ENCODE assay signal across 23 mouse cellular contexts in the genomic region with DNA sequence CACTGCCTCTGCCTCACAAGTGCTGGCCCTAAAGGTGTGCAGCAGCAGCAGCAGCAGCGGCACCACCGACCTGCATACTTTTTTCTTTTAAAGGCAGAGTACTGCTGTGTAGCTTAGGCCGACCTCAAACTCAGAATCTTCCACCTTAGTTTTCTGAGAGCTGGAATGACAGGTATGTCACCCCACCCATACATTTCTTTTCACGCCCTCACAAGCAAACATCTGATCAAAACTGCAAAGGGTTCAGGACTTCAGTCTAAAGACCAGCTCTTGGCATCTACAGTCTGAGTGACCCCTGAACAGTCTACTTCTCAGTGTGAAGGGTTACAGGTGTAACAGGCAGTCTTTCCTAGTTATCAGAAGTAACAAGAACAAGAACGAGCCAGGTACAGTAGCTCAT. TPM values are rescaled to one million over a fixed set of nuclear protein-coding genes. Genes with fewer than 3 reads are reported as not detected.
A peak's percentile ranks its signal among the peaks of the same experiment; 100 is the strongest.
DNase-seq lines count a peak whose midpoint lies in the region; ATAC-seq and TF ChIP-seq lines count a peak whose summit lies in the region.
"Had no signal": no experiment of that assay in that cellular context is flagged by ENCODE, and none has a peak within 500 bp of the region (broad histone marks: within the 10 kb centered on the region; RNA-seq: fewer than 3 reads in every experiment).

No protein-coding gene starts in this region.

- H3K36me3 ChIP-seq in ES-Bruce4 (ENCODE audit: control insufficient read depth, insufficient read depth, low read length, poor library complexity, severe bottlenecking), result 0 out of 2 replicates have a peak, but pooled peaks cover 2% of the 10 kb centered on the region
- peaks cover 5% of the 10 kb centered on the region for H3K36me3 ChIP-seq in intestine, embryonic 16.5 days (ENCODE audit: control insufficient read depth, insufficient read depth, low read length)
- no peaks in the 10 kb centered on the region; the same call in 1 of the 2 replicates for H3K36me3 ChIP-seq in stomach, postnatal 0 days (ENCODE audit: control insufficient read depth, insufficient read depth, low read length)
- H3K36me3 ChIP-seq: embryonic facial prominence, embryonic 12.5 days had no signal

- peak overlapping the region; percentile 91 for H3K27ac ChIP-seq in ES-Bruce4 (ENCODE audit: insufficient read depth, low read length)
- H3K27ac ChIP-seq in intestine, embryonic 16.5 days (ENCODE audit: low read length), result peak overlapping the region; percentile 49
- H3K27ac ChIP-seq in stomach, postnatal 0 days (replicated peaks), result peak overlapping the region; percentile 65
- H3K27ac ChIP-seq: embryonic facial prominence, embryonic 12.5 days; heart, embryonic 13.5 days; liver, embryonic 14.5 days had no signal

- peaks cover 5% of the 10 kb centered on the region for H3K4me1 ChIP-seq in ES-Bruce4 (ENCODE audit: control insufficient read depth, insufficient read depth, low read length)
- H3K4me1 ChIP-seq in intestine, embryonic 16.5 days (ENCODE audit: control insufficient read depth, insufficient read depth, low read length), result peaks cover 26% of the 10 kb centered on the region
- H3K4me1 ChIP-seq in stomach, postnatal 0 days (replicated peaks; ENCODE audit: control insufficient read depth, insufficient read depth), result no peaks in the 10 kb centered on the region

- no peak for TF ChIP-seq POLR2A in ES-Bruce4 (IDR thresholded peaks at IDR 0.05; ENCODE audit: insufficient read depth, low read length)

- 64% methylated on average over 5 of the region's 5 CpGs for WGBS in intestine, embryonic 16.5 days
- WGBS in stomach, postnatal 0 days, result 56% methylated on average over 5 of the region's 5 CpGs

- 0 out of 2 replicates have a peak overlapping the region, but pooled peaks have one; percentile 23 for H3K9ac ChIP-seq in ES-Bruce4 (ENCODE audit: low read depth, poor library complexity, severe bottlenecking)
- peak overlapping the region; percentile 14; the same call in 1 of the 2 replicates for H3K9ac ChIP-seq in intestine, embryonic 16.5 days (ENCODE audit: low read depth, low read length)
- no peak overlapping the region for H3K9ac ChIP-seq in stomach, postnatal 0 days (ENCODE audit: low read length)
- H3K9ac ChIP-seq: embryonic facial prominence, embryonic 12.5 days; heart, embryonic 13.5 days; liver, embryonic 14.5 days; lung, embryonic 14.5 days had no signal

- H3K27me3 ChIP-seq in ES-Bruce4 (ENCODE audit: control insufficient read depth, insufficient read depth, low read length, poor library complexity, severe bottlenecking), result no peaks in the 10 kb centered on the region
- no peaks in the 10 kb centered on the region for H3K27me3 ChIP-seq in intestine, embryonic 16.5 days (replicated peaks; ENCODE audit: control insufficient read depth, insufficient read depth, low read length)
- H3K27me3 ChIP-seq in stomach, postnatal 0 days (ENCODE audit: control insufficient read depth, insufficient read depth, low read length), result no peaks in the 10 kb centered on the region
- H3K27me3 ChIP-seq: embryonic facial prominence, embryonic 12.5 days; heart, embryonic 13.5 days; Patski had no signal

- ATAC-seq in intestine, embryonic 16.5 days, result peak; percentile 37
- peak; percentile 11; the same call in 1 of the 2 replicates for ATAC-seq in stomach, postnatal 0 days (ENCODE audit: low FRiP score, low TSS enrichment)
- ATAC-seq: forebrain, embryonic 14.5 days; hindbrain, embryonic 16.5 days; Patski had no signal

- TF ChIP-seq EP300 in ES-Bruce4 (IDR thresholded peaks at IDR 0.05; ENCODE audit: insufficient read depth, low read depth, low read length), result no peak
- TF ChIP-seq EP300 in stomach, postnatal 0 days (optimal IDR thresholded peaks at IDR 0.05), result no peak

- intact Hi-C loops in left cerebral cortex, postnatal 25 days (cut with DNase I), result no loop called here

- no peak overlapping the region for H3K4me2 ChIP-seq in intestine, embryonic 16.5 days (ENCODE audit: low read depth, low read length)
- no peak overlapping the region for H3K4me2 ChIP-seq in stomach, postnatal 0 days (replicated peaks; ENCODE audit: low read depth)
- H3K4me2 ChIP-seq: embryonic facial prominence, embryonic 12.5 days; heart, embryonic 13.5 days; lung, embryonic 14.5 days had no signal

- no peaks in the 10 kb centered on the region for H3K9me3 ChIP-seq in ES-Bruce4 (replicated peaks; ENCODE audit: control insufficient read depth, insufficient read depth, low read length, poor library complexity, severe bottlenecking)
- no peaks in the 10 kb centered on the region for H3K9me3 ChIP-seq in intestine, embryonic 16.5 days (ENCODE audit: control insufficient read depth, low read length)
- no peaks in the 10 kb centered on the region for H3K9me3 ChIP-seq in stomach, postnatal 0 days (ENCODE audit: control insufficient read depth, low read length)
- H3K9me3 ChIP-seq: embryonic facial prominence, embryonic 12.5 days; heart, embryonic 13.5 days had no signal

- no peak for TF ChIP-seq CTCF in ES-Bruce4 (IDR thresholded peaks at IDR 0.05; ENCODE audit: low read depth, low read length)
- no peak for TF ChIP-seq CTCF in stomach, postnatal 0 days (IDR thresholded peaks at IDR 0.05; ENCODE audit: low read depth)

- no peak overlapping the region for H3K4me3 ChIP-seq in ES-Bruce4 (ENCODE audit: low read depth, low read length)
- H3K4me3 ChIP-seq in intestine, embryonic 16.5 days (ENCODE audit: low read length), result no peak overlapping the region
- H3K4me3 ChIP-seq in stomach, postnatal 0 days (ENCODE audit: low read depth, low read length), result no peak overlapping the region
- H3K4me3 ChIP-seq: embryonic facial prominence, embryonic 12.5 days; heart, embryonic 13.5 days had no signal

- peak; percentile 53 for DNase-seq in ES-CJ7 (ENCODE audit: low read depth, low spot score)
- peak; percentile 26 for DNase-seq in stomach, postnatal 0 days (ENCODE audit: low spot score)
- DNase-seq in right cerebral cortex, postnatal 10 days (ENCODE audit: low spot score in 2 of 2), result no peak
- DNase-seq in left cerebral cortex, postnatal 25 days (ENCODE audit: low spot score in 2 of 2), result no peak
- DNase-seq: adrenal gland, postnatal 25 days; B cell, adult 2 months; embryo, embryonic 11 days; heart, postnatal 10 days; kidney, postnatal 25 days; liver; lung, embryonic 14.5 days; midbrain, embryonic 14.5 days; right cerebral cortex, postnatal 14 days; thymus, adult 2 months; thymus, postnatal 36 days had no signal

RNA-seq across cellular contexts. Expression of gene Limk2, which starts 18.2 kb away (rescaled TPM):
- polyA plus RNA-seq in ES-Bruce4 (2011; ENCODE audit: insufficient read depth, insufficient read length, low read depth, missing spikeins), result 186 and 190 TPM in 2 replicates
- 81.3 and 90.6 TPM in 2 replicates for polyA plus RNA-seq in intestine, embryonic 16.5 days (2015; fragmentation: Nextera tagmentation; extraction: Ambion mirVana)
- polyA plus RNA-seq in stomach, postnatal 0 days (2015; fragmentation: Nextera tagmentation; extraction: Ambion mirVana), result 69.3 and 73.9 TPM in 2 replicates
- total RNA-seq in left cerebral cortex, postnatal 25 days (2021), result 100 to 1,000 TPM in 1 of 2 experiments, 10 to 100 TPM in 1; 85.6 to 101 TPM

Comparison
In these comparisons a context has a peak if more than half of its experiments do, and no peak if none do; other contexts are left out.
1. DNase-seq: peak in ES-CJ7 (single experiment) and stomach, postnatal 0 days (single experiment); none in right cerebral cortex, postnatal 10 days (0 of 2) and left cerebral cortex, postnatal 25 days (0 of 2).
2. Peak in every context shown above with its lines, with median percentiles within 50 percentile points of each other: H3K27ac ChIP-seq.